Mouse (Mus musculus) induced T-regulatory cell, adult 2 months (primary cell): ENCODE results near the gene Maneal.

Experiments used
- DNase-seq: peaks from one replicate; pipeline ENCODE4 v3.0.0-alpha.2; 2012; ENCODE audit warnings: low read depth

The Maneal gene

DNA sequence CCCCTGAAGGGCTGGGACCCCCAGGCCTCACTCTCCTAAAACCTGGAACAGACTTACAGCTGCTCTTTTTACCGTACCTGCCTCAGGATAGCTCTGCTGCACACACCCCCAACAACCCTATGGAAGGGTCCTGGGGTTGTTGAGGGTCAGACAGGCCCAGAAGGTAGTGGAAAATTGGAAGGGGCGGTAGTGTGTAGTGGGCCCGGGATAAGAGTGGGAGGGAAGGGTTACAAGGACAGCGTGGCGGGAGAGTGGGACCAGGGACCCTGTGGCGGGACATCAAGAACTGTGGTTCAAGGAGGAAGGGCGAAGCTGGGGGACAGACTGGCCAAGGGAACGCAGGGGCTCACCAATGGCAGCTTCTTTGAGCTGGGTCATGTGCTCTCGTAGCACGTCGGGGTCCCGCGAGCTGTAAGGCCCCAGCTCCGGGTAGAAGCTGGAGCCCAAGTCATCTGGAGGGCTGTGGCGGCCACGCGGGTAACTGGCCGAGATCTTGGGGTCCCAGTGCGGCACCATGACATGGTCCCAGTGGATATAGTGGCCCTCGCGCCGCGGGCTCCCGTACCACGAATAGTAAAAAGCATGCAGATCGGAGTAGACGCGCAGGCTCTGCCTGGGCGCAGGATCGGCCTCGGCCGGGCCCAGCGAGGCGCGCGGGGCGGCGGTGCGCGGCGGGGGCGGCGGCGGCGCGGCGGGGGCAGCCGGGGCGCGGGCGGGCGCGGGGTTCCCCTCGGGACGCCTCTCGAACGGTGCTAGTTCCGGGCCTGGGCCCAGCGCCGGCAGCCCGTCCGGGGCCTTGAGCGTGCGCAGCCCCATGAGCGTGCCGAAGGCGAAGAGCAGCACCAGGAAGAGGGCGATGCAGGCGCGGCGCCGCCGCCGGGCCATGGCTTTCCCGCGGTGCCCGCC, at the start of gene Maneal:
Gene Maneal, minus strand, starts transcription at position 889 of the 906 bp plus-strand sequence.
- DNase-seq, result no peak

DNA sequence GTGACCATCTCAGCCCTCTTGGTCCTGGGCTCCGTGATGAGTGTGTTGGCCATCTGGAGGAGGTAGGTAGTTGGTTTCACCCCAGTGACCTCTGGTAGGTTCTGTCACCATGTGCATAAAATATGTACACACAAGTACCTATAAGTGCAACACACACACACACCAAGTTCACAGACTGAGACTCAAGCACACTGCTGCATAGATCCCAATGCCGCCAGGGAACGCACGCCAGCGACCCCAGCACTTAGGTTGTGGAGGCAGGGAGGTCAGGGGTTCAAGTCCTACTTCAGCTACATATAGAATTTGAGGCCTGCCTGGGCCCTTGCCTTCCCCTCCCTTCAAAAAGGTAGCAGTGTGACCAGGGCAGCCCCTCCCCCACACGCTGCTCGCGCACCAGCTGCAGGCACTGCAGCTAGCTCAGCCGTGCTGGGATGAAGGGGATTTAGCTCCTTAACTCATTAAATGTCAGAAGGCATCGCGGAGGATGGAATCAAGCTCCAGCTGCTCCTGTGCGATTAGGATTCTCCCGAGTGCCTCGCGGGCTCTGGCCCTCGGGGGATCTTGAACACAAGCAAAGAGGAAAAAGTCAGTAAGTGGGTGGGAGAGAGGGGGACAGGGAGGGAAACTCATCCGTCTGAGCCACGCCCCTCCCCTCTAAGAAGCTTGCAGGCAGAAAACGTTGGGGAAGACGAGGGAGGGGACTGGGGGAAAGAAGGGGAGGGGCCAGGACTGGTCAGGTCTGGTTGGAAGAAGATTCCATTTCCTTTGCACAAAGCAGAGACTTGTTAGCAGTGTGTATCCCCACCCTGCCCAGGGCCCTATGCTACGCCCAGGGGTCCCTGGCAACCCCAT, 44.2 kb upstream of the Maneal start:
- DNase-seq, result no peak

DNA sequence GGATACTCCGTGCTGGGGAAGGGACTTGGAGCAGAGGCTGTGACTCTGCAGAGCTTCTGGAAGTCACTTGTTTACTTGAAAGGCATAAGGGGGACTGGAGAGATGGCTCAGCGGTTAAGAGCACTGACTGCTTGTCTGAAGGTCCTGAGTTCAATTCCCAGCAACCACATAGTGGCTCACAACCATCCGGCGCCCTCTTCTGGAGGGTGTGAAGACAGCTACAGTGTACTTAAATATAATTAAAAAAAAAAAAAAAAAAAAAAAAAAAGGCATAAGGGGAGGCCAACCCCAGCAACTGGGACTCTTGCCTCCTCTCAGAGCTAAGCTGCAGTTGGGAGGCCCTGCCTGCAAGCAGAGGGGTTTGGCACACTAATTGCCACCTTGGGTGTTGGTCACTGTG, 43.4 kb upstream of the Maneal start:
- peak; percentile 47 for DNase-seq

DNA sequence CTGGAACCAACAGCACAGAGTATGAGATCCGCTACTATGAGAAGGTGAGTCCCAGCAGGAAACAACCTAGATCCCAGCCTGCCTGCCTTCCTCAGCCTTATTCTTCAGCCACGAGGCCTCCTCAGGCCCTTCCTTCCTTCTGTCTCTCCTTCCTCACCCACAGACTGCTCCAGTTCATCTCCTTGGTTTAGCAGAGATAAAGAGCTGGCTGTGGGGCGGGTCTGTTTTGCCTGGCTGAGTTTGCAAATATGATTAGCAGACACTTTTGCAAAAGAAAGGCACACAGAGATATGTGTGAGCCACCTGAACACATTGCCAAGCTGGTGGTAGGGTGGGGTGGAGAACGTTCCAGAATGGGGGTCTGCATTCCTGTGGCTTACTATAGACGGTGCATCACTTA, 37.9 kb upstream of the Maneal start:
- no peak for DNase-seq

DNA sequence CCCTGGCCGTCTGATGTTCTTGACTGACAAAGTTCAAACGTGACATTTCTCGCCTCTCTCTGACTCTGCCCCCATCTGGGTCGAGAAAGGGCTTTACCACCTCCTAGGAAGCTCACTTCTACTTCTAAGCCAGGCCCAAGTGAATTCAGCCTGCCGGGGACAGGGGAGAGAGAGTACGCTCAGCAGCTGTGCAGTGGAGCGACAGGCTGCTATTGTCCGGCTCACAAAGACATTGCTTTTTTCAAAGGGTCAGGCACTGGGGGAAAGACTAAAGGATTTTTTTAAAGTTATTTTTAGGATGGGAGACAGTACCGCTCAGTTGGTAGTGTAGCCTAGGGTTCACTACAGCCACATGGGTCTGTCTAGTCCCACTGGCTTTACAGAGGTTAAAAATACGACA, 36.5 kb upstream of the Maneal start:
- no peak for DNase-seq

DNA sequence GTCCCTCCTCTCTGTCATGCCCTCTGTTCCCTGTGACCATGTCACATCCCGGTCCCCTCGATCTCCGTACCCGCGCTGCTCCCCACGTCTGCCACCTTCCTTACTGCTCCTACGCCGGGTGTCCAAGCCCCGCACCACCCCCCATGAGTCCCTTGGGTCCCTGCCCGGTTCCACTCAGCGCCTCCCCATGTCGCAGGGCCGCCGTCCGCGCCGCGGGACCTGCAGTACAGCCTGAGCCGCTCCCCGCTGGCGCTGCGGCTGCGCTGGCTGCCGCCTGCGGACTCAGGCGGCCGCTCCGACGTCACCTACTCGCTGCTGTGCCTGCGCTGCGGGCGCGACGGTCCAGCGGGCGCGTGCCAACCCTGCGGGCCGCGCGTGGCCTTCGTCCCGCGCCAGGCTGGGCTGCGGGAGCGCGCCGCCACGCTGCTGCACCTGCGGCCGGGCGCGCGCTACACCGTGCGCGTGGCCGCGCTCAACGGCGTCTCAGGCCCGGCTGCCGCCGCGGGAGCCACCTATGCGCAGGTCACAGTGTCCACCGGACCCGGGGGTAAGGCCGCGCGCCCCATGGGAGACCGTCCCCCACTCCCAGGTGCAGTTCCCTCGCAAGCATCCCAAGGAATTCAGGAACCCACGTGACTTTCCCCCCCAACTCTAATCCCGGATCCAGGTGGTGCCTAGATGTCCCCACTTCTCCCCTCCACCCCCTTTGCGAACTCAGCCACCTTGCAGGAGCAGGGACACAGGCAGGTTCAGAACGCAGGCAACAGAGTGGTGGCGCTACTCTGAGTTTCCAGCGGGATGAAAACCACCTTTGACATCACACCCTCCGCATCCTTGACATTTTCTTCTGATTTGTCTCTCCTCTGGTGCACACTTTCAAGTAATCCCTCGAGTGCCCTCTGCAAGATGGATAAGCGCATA, 32.8 kb upstream of the Maneal start:
- DNase-seq, result no peak

DNA sequence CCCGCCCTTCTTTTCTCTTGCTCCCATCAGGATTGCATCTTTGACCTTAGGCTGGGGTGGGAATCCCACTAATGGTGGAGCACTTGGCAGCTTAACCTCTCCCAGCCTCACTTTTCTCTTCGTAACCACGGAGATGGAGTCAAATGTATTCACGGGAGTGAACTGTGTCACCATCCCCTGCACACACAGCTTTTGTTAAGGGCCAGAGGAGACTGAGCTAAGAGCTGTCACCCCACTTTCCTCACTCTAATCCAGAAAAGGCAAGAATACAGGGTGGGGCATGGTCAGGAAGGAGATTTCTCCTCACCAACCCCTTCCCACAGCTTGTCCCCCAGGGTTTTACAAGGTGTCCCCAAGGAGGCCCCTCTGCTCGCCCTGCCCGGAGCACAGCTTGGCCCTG, 31.8 kb upstream of the Maneal start:
- DNase-seq, result no peak

DNA sequence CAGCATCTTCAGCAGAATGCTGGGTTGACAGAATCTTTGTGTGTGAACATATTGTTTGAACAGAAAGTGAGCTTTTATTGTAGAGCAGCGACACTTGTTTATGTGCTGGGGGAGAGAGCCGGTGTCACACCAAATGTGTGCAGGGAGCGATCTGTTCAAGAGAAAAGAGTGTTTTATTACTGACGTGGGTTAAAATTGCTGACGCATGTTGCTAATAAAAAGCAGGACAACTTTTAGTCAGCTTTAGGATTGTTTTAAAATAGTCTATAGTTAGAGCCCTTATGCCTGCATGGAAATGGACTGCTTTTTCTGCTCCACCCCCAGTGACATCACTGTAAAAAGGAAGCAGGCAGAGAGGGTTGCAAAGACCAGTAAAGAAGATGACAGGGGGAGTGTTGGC, 28.9 kb upstream of the Maneal start:
- no peak for DNase-seq

DNA sequence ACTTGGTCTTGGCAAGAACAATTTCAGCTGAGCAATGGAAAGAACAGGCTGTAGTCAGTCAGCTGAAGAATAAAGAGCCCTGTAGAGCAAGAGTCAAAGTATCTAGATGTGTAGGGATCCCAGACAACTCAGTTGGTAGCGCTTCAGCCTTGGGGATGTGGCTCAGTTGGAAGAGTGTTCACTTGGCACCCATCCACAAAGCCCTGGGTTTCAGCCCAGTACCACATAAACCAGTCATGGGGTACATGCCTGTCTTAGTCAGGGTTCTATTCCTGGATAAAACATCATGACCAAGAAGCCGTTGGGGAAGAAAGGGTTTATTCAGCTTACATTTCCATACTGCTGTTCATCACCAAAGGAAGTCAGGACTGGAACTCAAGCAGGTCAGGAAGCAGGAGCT, 28.0 kb upstream of the Maneal start:
- no peak for DNase-seq

DNA sequence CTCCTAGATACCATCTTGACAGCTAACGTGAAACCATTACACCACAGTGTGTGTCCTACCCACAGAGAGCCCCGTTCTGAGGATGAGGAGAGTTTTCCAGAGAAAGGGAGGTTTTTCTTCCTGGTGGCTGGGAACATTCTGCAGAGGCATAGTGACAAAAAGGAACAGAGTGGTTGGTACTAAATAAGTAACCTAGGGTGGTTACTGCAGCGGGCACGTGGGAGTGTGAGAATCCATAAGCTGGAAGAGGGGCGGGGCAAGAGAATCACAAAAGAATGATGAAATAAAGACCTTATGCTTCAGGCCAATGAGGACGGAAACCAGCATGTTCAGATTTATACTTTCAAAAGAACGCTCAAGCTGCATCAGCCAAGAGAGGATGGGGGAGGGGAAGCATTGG, 26.7 kb upstream of the Maneal start:
- DNase-seq, result no peak

DNA sequence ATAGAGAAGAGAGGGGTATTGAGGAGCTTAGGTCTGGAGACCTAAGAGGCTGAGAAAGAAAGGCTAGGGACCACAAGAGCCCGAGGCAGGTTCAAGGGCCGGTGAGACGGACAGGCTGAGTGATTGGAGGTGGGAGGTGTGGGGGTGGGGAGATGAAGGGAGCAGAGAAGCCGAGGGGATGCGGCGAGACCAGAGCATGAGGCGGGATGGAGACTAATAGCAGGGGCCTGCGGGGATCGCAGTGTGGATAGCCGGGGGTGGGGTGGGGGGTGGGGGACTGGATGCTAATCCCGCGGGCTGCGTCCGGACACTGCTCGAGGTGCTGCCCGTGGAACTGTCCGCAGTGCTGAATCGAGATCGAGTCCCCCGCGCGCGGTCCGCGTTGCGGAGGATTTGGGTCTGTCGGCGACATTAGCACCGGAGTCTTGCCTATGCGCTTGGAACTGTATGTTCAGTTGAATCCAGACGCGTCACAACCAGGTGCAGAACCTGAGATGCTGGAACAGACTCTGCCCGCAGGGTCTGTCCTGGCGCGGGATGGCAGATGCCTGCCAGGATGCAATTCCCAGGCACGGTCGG, 20.3 kb upstream of the Maneal start:
- peak; percentile 12 for DNase-seq

DNA sequence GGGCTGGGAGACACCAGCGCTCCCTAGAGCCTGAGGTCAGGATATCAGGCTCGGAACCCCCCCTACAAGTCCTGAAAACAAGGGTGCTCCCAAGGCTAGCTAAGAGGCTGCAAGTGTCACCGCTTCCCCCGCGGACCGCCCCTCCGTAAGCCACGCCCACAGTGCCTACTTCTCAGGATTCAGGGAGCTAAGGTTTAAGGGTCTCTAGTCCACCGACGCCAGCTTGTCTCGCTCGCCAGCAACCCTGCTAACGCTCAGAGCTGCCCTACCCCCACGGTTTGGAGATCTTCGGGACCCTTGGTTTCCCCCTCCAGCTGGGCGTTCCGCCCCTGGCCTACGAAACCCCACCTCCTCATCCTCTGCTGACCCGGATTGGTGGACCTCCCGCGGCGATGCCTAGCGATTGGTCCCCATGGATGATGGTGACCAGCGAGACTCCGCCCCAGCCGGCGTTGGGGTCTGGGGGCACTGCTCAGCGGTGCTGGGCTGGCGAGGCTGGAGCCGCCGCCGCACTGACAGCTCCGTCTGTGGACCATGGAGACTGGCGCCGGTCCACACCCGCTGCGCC, 19.5 kb upstream of the Maneal start:
- DNase-seq, result no peak

DNA sequence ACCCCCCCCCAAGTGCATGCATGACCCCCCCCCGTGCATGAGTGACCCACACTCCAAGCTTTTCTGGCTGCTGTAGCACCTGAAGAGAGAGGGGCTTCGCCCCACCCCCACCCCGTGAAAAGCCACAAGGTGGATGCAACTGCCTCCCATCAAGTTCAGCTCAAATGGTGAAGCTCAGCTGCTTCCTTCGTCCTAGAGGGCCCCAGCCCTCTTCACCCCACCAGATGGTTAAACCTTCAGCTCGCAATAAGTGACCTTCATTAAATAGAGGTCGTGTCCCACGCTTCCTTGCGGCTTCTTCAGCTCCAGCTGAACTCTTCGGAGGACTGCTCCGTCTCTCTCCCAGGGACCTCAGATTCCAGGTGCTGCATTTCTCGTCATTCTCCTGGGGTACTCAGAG, 18.6 kb upstream of the Maneal start, which contains the start of gene Epha10:
Gene Epha10, plus strand, starts transcription at position 301 of the 400 bp plus-strand sequence.
- no peak for DNase-seq

DNA sequence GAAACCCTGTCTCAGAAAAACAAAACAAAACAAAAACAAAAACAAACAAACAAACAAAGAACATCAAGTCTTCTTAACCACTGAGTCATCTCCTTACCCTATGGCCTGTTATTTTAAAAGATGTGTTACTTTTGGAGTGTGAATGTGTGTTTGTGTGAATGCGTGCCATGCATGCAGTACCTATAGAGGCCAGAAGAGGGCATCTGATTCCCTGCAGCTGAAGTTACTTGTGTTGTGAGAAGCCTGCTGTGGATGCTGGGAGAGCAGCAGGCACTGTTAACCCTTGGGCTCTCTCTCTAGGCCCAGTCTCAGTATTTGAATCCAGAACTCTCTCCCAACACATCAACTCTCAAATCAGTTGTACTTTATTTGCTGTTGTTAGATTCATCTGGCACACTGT, 10.7 kb upstream of the Maneal start:
- no peak for DNase-seq

DNA sequence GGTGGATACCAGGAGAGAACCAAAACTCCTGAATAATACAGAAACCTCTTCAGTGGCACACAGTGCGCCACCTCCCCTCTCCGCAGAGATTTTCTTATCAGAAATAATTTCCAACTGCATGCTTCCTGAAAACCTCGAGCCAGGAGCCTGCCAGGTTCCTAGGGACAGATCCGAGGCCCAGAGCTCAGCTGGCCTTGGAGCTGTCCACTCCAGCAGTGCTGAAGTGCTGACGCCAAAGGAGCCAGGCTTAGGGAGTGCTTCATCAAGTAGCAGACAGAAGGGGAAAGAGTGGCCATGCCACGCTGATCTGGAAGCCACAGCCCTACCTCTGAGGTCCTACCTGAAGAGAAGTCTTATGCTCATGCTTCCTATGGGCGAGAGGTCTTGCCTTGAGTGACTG, 1.5 kb downstream of the Maneal start:
- peak; percentile 64 for DNase-seq

DNA sequence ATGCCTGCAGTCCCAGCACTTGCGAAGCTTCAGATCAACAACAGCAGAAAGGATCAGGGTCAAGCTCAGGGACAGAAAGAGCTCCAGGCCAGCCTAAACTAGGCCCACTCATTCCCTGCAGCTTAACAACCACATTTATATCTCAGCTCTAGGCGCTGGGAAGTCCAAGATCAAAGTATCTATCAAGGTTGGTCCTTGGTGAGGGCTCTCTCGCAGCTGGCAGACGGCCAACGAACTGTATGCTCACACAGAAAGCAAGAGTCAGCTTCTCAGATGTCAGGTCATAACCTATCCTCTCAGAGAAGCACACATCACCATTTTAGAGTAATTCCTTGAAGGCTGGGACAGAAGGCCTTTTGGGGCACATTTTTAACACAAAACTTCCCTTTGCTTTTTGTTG, 3.6 kb downstream of the Maneal start:
- no peak for DNase-seq

DNA sequence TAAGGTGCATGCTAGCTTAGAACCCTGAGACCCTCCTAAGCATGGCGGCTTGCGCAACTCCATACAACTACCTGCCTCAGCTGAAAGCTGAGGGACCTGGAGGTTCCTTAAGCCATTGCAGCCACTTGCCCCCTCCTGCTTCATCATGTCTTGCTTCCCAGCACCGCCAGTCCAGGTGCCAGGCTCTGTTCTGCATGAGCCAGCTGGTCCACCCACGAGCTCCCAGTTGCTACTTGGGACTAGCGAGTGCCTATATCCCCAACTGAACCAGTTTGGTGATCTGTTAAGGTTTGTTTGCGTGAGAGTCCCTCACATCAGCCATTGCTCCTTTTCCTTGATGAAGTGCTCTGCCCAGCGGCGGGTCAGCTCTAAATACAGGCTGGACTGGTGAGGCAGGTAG, 5.7 kb downstream of the Maneal start:
- DNase-seq, result no peak

DNA sequence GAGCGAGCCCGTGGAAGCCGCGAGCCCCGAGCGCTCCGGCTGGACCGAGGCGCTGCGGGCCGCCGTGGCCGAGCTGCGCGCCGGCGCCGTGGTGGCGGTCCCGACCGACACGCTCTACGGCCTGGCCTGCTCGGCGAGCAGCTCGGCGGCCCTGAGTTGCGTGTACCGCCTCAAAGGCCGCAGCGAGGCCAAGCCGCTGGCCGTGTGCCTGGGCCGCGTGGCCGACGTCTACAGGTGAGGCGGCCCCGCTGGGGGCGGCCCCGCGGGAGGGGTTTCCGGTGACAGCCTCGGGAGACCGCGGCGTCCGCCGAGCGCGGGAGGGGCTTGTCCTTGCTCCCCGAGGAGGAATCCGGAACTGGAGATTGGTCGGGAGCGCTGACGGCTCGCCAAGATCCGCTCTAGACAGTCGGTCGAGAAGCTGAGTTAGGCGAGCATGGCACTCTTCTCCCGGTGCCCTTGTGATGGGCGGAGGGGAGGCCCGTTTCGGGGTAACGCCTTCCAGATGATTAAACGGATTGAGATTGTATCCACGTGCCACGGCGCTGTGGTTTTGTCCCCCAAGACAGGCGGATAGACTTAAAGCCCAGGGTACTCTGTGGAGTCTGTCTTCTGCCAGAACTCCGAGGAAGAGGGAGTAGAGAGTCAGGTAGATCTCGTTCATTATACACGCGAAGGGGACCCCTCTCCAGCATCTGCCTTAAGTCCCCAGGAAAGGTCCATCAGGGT, 10.9 kb downstream of the Maneal start, which contains the start of gene 1110065P20Rik:
Gene 1110065P20Rik, minus strand, starts transcription at position 264 of the 726 bp plus-strand sequence.
- peak; percentile 87 for DNase-seq

DNA sequence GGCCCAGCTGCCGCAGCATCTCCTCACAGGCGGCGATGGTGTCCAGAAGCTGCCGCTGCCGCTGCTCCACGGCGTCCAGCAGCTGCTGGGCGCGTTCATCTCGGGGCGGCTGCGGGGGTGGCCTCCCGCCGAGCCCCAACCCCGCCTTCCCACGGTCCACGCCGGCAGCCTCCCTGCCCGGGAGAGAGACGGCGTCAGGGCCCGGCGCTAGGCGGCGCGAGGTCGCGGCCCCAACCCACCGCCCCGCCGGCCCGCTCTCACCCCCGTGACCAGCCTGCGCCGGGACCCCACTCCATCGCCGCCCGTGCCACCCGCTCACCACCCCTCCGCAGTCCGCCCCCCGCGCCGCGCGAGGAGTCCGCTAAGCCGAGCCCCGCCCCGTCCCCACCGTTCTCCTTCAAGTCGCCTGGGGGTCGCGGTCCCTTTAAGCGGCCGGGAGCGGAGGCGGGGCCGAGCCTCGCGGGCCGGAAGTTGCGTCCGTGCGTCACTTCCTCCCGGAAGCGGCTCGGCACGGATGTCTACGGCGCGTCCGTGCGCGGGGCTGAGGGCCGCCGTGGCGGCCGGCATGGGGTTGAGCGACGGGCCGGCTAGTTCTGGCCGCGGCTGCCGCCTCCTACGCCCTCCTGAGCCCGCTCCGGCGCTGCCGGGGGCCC, 11.6 kb downstream of the Maneal start, which contains the start of gene Yrdc:
Gene Yrdc, plus strand, starts transcription at position 419 of the 653 bp plus-strand sequence.
- peak; percentile 95 for DNase-seq
